Mouse (Mus musculus) C2C12 (cell line): ENCODE results near the gene Atrn.

Source experiments
- CTCF ChIP-seq: IDR thresholded peaks from one replicate; pipeline ENCODE4 v1.5.1; 2011; ENCODE audit not compliant: control insufficient read depth, insufficient read depth, insufficient read length
- MAX ChIP-seq: IDR thresholded peaks from one replicate; pipeline ENCODE4 v1.6.1; 2011; ENCODE audit warnings: mild to moderate bottlenecking, control low read depth

- TF ChIP-seq CTCF (no peak), MAX (no peak)
These were observed 131.9 kb downstream of the Atrn start for GRCm38 (mm10) chr2:131038197-131038596.
